Mouse (Mus musculus) liver, embryonic 14.5 days (tissue): Measurements from ENCODE around the gene Slc16a9. TPM values are rescaled to one million over a fixed set of nuclear protein-coding genes. Genes with fewer than 3 reads are reported as not detected.

Experiments
- ATAC-seq: fragments of 200-750 bp; cut with Nextera tagmentation; 2 replicates; pipeline ENCODE4 v1.8.0; 2017; ENCODE audit warnings: moderate number of reproducible peaks, mild to moderate bottlenecking, moderate library complexity; ENCODE audit not compliant: insufficient read depth
- DNase-seq, 3 experiments: peaks; one replicate each; pipeline ENCODE4 v3.0.0-alpha.2; 2012 to 2013; ENCODE audit warnings: low read depth in 3 of 3, low spot score in 3 of 3
- H3K27ac ChIP-seq: fragments of 300-500 bp; sonication (generic); 2 replicates; pipeline ENCODE4 v1.5.1; 2014; ENCODE audit warnings: moderate library complexity, mild to moderate bottlenecking, control low read depth, inconsistent platforms
- H3K27me3 ChIP-seq: fragments of 300-500 bp; sonication (generic); 2 replicates; pipeline ENCODE4 v1.6.1; 2014; ENCODE audit warnings: mild to moderate bottlenecking, low read length, moderate library complexity; ENCODE audit not compliant: control insufficient read depth, insufficient read depth
- H3K36me3 ChIP-seq: fragments of 300-500 bp; sonication (generic); replicated peaks from 2 replicates; pipeline ENCODE4 v1.6.1; 2014; ENCODE audit warnings: low read depth; ENCODE audit not compliant: control insufficient read depth, insufficient read depth
- H3K4me1 ChIP-seq, 2 experiments: fragments of 200-500 bp in 1 of 2; fragments of 300-500 bp in 1 of 2; sonication (generic) in 1 of 2; replicated peaks; 2 replicates each; pipeline ENCODE4 v1.6.1; 2012 to 2014; ENCODE audit warnings: antibody characterized with exemption in 1 of 2, inconsistent platforms in 1 of 2, low read length in 1 of 2; ENCODE audit not compliant: control insufficient read depth in 2 of 2, insufficient read depth in 2 of 2
- H3K4me2 ChIP-seq: fragments of 300-500 bp; sonication (generic); 2 replicates; pipeline ENCODE4 v1.6.1; 2014; ENCODE audit warnings: low read depth, mild to moderate bottlenecking, control low read depth, moderate library complexity
- H3K4me3 ChIP-seq, 2 experiments: fragments of 200-500 bp in 1 of 2; fragments of 300-500 bp in 1 of 2; sonication (generic) in 1 of 2; 2 replicates each; pipeline ENCODE4 v1.5.1; 2012 to 2014; ENCODE audit warnings: low read depth in 2 of 2, low read length in 2 of 2, mild to moderate bottlenecking in 2 of 2, control low read depth in 1 of 2, inconsistent platforms in 1 of 2, moderate library complexity in 1 of 2; ENCODE audit not compliant: insufficient read depth in 1 of 2
- H3K9ac ChIP-seq: fragments of 300-500 bp; sonication (generic); replicated peaks from 2 replicates; pipeline ENCODE4 v1.6.1; 2014; ENCODE audit warnings: mild to moderate bottlenecking, control low read depth, moderate library complexity
- H3K9me3 ChIP-seq: fragments of 300-500 bp; sonication (generic); 2 replicates; pipeline ENCODE4 v1.6.1; 2016; ENCODE audit warnings: low read length, mixed read lengths; ENCODE audit not compliant: control insufficient read depth
- CTCF ChIP-seq: IDR thresholded peaks from 2 replicates; pipeline ENCODE4 v1.5.1; 2016; ENCODE audit warnings: antibody characterized with exemption, low read depth, control low read depth
- EP300 ChIP-seq: IDR thresholded peaks from 2 replicates; pipeline ENCODE4 v1.6.1; 2016; ENCODE audit warnings: antibody characterized with exemption, low read depth
- WGBS: fragments of 180-500 bp; shearing (Covaris S2); extraction: QIAGEN DNeasy Blood & Tissue Kit; methylation state at CpG from one replicate; pipeline ENCODE4 v1.1.7; 2014; ENCODE audit not compliant: insufficient replicate concordance; 5-methylcytosine and 5-hydroxymethylcytosine counted together
- polyA plus RNA-seq, 2 experiments: library from polyadenylated mRNA; depleted of rRNA in 1 of 2; stranded (reverse) in 1 of 2; unstranded in 1 of 2; fragments of >200 nt; fragmentation: Nextera tagmentation in 1 of 2; extraction: Ambion mirVana in 1 of 2; gene quantifications; 2 replicates each; pipeline versions ENCODE4 v1.2.1 to v1.2.3; 2012 to 2014

Gene Slc16a9
- polyA plus RNA-seq, 2 experiments = 0.27 to 0.39 TPM

- Histone ChIP-seq H3K4me3 (no peak overlapping the region), H3K4me1 (no peaks in the 10 kb centered on the region), H3K27ac (no peak overlapping the region), H3K4me2 (no peak overlapping the region), H3K9ac (no peak overlapping the region), H3K27me3 (no peaks in the 10 kb centered on the region), H3K9me3 (no peaks in the 10 kb centered on the region), H3K36me3 (no peaks in the 10 kb centered on the region)
- TF ChIP-seq EP300 (no peak), CTCF (no peak)
- WGBS = 55% methylated on average over 5 of the region's 5 CpGs
- DNase-seq (no peak), ATAC-seq (no peak)
Measured at GRCm38 (mm10) chr10:70305683-70306082, 60.8 kb downstream of the Slc16a9 start.

GRCm38 (mm10) chr10:70309416-70309815, 64.5 kb downstream of the Slc16a9 start:
- no peak overlapping the region for H3K4me3 ChIP-seq
- H3K4me2 ChIP-seq = no peak overlapping the region
- no peak overlapping the region for H3K9ac ChIP-seq
- TF ChIP-seq EP300 (no peak), CTCF (no peak)
- H3K27ac ChIP-seq = no peak overlapping the region
- WGBS = 56% methylated on average over 8 of the region's 8 CpGs
- no peak for ATAC-seq
- H3K27me3 ChIP-seq = no peaks in the 10 kb centered on the region
- H3K36me3 ChIP-seq = no peaks in the 10 kb centered on the region
- H3K9me3 ChIP-seq = no peaks in the 10 kb centered on the region
- H3K4me1 ChIP-seq = no peaks in the 10 kb centered on the region
- DNase-seq = no peak

- DNase-seq (no peak), ATAC-seq (no peak)
- H3K4me1 ChIP-seq = no peaks in the 10 kb centered on the region
- H3K4me2 ChIP-seq = no peak overlapping the region
- TF ChIP-seq CTCF (no peak), EP300 (no peak)
- H3K36me3 ChIP-seq = no peaks in the 10 kb centered on the region
- H3K27me3 ChIP-seq = no peaks in the 10 kb centered on the region
- 55% methylated on average over 5 of the region's 5 CpGs for WGBS
- H3K9ac ChIP-seq = no peak overlapping the region
- H3K9me3 ChIP-seq = no peaks in the 10 kb centered on the region
- no peak overlapping the region for H3K4me3 ChIP-seq
- H3K27ac ChIP-seq = no peak overlapping the region
Measured at GRCm38 (mm10) chr10:70310646-70311045, 65.7 kb downstream of the Slc16a9 start.

GRCm38 (mm10) chr10:70315895-70316294, 71.0 kb downstream of the Slc16a9 start:
- H3K36me3 ChIP-seq = no peaks in the 10 kb centered on the region
- H3K27me3 ChIP-seq = no peaks in the 10 kb centered on the region
- 67% methylated on average over 6 of the region's 6 CpGs for WGBS
- ATAC-seq (no peak), DNase-seq (no peak)
- no peak overlapping the region for H3K27ac ChIP-seq
- no peaks in the 10 kb centered on the region for H3K9me3 ChIP-seq
- H3K4me3 ChIP-seq = no peak overlapping the region
- H3K4me2 ChIP-seq = no peak overlapping the region
- no peak overlapping the region for H3K9ac ChIP-seq
- TF ChIP-seq EP300 (no peak), CTCF (no peak)
- H3K4me1 ChIP-seq = no peaks in the 10 kb centered on the region

- Histone ChIP-seq H3K36me3 (no peaks in the 10 kb centered on the region), H3K4me1 (no peaks in the 10 kb centered on the region), H3K9me3 (no peaks in the 10 kb centered on the region), H3K27ac (no peak overlapping the region), H3K4me3 (no peak overlapping the region), H3K27me3 (no peaks in the 10 kb centered on the region), H3K9ac (no peak overlapping the region), H3K4me2 (no peak overlapping the region)
- 64% methylated on average over 7 of the region's 7 CpGs for WGBS
- TF ChIP-seq EP300 (no peak), CTCF (no peak)
- DNase-seq = no peak
- ATAC-seq = no peak
Measured at GRCm38 (mm10) chr10:70316856-70317255, 72.0 kb downstream of the Slc16a9 start.
